Mouse (Mus musculus) spleen, adult 2 months (tissue): Measurements from ENCODE around the gene Syt8.

Experiments used
- CTCF ChIP-seq: fragments of 200-500 bp; IDR thresholded peaks from 2 replicates; pipeline ENCODE4 v1.5.1; 2011; ENCODE audit warnings: mild to moderate bottlenecking, inconsistent platforms; ENCODE audit not compliant: insufficient read depth, insufficient read length, insufficient replicate concordance; ENCODE audit errors: extremely low read depth
- POLR2A ChIP-seq: fragments of 200-500 bp; IDR thresholded peaks from 2 replicates; pipeline ENCODE4 v1.6.1; 2011; ENCODE audit warnings: low read depth, low read length, inconsistent platforms

- TF ChIP-seq POLR2A (no peak), CTCF (no peak)
These were observed 27.5 kb downstream of the Syt8 start for GRCm38 (mm10) chr7:142462190-142462589.
